Mouse (Mus musculus) embryo, embryonic 10.5 days (tissue): ENCODE measurements around the gene Armh2.

Experiments used
- DNase-seq: peaks from one replicate; pipeline ENCODE4 v3.0.0-alpha.2; 2015; ENCODE audit warnings: low spot score

The Armh2 gene

DNA sequence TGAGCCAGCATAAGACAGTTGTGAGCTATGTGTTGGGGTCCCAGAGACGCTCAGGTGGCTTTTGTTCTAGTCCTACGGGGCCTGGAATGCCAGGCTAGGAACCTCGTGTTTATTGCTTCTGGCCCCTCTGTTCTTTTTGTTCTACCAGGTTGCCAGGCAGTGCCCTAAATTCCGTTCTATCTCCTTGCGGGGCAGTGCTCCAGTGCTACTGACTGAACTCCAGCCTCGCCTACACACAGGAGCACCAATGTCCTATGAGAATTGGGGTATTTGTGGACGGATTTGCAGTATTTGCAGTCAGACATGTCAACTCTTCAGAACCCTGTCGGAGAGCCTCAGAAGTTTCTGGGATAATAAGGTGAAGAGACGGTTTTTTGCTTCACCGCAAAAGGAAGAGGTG lies at the start of gene Armh2:
Armh2 (plus strand) TSS at position 205 of the 400 bp plus-strand sequence.
- DNase-seq: no peak

DNA sequence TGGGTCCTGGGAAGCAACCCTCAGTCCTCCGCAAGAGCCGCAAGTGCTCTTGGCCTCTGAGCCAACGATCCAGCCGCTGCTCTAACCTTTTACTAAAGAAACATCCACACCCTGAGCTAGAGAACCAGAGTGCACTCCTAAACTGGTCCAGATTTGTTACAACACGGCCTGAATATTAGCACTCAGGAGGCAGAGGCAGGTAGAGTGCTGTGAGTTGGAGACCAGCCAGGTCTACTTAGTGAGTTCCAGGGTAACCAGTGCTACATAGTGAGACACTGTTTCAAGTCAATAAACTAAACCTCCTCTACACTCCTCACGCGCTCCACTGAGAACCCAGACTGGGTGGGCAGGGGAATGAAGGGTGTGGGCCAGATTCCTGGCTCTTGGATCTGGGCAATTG lies 47.7 kb upstream of the Armh2 start:
- no peak for DNase-seq

DNA sequence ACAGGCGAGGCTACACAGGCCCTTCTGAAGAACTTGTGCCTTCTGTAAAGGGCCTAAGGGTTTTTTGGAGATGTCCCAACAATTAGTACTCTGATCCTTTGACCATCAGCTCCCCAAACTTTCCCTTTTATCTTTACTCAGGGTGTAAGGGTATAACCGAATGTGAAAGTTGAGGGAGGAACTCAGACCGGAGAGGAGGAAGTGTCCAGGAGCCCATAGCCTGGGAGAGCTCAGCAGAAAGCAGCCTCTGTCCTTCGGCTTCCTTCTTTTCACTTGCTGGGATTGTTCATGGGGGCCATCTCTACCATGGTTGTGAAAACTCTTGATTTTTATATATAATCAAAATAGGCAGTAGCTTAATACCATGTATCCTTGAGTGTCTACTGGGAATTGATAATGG lies 42.3 kb upstream of the Armh2 start:
- no peak for DNase-seq

DNA sequence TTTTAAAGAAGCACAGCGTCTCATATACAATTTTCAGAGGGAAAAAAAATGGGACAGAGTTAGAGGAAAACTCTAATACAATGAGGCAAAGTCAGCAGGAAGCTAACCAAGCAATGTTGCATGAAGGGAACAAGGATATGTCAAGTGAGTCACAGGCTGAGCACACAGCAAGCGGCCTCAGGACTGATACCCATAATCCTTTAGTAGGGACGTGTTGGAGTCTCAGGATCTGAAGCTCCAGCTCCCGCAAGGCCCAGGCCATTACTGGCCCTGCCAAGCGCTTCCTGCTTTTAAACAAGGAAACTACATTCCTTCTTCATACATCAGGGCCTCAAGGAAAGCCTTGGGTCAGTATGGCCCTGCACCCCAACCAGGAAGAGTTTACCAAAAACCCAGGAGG lies 38.9 kb upstream of the Armh2 start:
- no peak for DNase-seq

GRCm38 (mm10) chr13:24709656-24710396 lies 31.2 kb upstream of the Armh2 start:
- no peak for DNase-seq

GRCm38 (mm10) chr13:24710968-24711367 lies 30.1 kb upstream of the Armh2 start:
- DNase-seq: no peak

DNA sequence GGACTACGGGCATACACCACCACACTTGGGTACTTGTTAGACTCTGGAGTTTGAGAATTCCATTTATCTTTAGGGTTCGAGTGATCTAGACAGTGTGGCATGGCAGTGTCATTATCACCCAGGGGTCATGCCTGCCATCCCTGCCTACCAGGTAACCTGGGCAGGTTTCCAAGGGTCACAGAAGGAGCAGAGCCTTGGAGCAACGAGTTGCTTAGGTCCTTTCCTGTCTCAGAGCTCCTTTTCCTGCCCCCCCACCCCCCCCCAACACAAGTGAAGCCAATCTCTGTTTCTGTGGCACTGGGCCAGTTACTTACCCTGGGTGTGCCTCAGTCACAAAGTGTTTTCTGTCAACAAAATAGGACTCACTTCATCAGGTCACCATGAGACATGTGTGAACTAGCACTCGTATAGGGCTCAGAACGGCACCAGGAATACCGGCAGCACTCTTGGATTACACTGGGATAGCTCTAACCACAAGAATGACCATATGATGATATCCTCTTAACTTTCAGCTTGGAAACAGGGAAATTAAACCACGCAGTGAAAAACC lies 28.4 kb upstream of the Armh2 start:
- no peak for DNase-seq

DNA sequence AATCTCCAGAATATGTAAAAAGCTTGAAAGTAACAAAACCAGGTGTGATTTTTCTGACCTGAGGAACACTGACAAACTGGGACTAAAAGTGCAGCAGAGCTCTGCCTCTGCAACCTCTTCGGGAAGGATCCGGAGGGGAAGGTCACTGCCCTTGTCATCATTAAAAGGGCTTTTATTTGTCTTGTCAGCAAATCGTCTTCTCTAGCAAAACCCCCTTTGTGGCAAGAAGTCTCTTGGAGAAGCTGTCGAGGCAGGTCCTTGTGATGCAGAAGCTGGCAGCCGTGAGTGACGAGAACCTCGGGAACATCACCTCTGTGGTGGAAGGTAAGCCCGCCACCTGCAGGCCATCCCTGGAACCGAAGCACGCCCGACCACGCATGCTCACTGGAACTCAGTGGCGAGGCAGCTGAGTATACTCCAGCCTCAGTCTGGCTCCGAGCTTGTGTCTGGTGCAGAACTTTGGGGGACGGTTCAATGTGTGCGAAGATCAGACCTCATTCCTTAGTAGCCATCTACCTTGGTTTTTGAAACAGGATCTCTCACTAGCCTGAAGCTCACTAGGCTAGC lies 27.5 kb upstream of the Armh2 start:
- DNase-seq: peak; percentile 88

GRCm38 (mm10) chr13:24714360-24714885 lies 26.6 kb upstream of the Armh2 start:
- no peak for DNase-seq

GRCm38 (mm10) chr13:24715601-24716000 lies 25.4 kb upstream of the Armh2 start:
- DNase-seq: no peak

DNA sequence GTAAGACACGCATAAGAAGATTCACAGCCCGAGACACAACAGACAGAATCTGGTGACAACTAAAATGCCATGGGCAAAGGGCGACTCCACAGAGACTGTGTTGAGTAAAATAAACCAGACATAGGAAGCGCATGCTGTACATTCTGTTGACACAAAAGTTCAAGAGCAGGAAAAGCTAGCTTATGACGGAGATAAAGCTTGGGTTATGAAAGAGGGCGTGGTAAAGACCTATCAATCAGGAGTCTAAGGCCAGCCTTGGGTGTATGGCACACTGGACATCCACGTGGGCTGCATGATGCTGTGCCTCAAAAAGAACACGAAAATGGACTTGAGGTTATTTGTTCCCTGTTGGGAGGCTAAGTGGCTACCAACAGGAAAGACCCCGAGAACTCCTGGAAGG lies 24.6 kb upstream of the Armh2 start:
- DNase-seq: no peak

- no peak for DNase-seq
Measured at GRCm38 (mm10) chr13:24717677-24718076, 23.4 kb upstream of the Armh2 start.

- no peak for DNase-seq
Measured at GRCm38 (mm10) chr13:24721502-24721901, 19.5 kb upstream of the Armh2 start.

GRCm38 (mm10) chr13:24723699-24724394 lies 17.2 kb upstream of the Armh2 start:
- DNase-seq: no peak

GRCm38 (mm10) chr13:24724395-24724759 lies 16.7 kb upstream of the Armh2 start:
- no peak for DNase-seq

DNA sequence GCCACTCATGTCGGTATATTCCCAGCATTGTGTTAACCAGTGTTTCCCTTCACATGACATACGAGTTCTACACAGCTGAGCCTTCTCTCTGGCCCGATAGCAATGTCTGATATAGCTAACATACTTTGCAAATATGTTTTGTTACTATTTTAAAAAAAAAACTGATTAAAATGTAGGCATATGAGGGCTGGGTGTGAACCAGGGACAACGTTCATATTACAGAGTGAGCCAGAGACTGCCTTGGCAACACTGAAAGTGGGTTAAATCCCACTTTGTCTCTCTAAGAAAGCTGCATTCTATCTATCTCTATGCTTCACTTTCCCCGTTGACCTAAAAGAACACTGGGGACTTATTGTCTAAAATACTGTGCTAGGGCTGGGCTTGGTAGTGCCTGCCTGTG lies 11.9 kb upstream of the Armh2 start:
- DNase-seq: no peak

DNA sequence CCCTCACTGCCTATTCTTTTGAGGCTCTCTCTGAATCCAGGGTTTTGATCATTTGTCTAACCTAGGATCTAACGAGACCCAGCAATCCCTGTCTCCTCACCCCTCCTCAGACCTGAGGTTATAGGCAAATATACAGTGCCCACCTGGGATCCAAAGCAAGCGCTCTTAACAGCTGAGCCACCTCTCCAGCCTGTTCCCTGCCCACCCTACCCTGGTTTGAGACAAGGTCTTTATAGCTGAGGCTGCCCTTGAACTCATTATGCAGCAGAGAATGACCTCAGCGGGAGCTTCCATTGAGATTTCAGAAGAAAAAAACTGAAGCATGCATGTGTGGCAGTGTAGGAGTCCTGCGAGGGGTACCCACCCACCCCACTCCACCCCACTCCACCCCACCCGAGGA lies 6.5 kb upstream of the Armh2 start:
- no peak for DNase-seq

- DNase-seq: no peak
Measured at GRCm38 (mm10) chr13:24735608-24736131, 5.4 kb upstream of the Armh2 start.

GRCm38 (mm10) chr13:24747823-24748222 lies 6.8 kb downstream of the Armh2 start:
- no peak for DNase-seq

DNA sequence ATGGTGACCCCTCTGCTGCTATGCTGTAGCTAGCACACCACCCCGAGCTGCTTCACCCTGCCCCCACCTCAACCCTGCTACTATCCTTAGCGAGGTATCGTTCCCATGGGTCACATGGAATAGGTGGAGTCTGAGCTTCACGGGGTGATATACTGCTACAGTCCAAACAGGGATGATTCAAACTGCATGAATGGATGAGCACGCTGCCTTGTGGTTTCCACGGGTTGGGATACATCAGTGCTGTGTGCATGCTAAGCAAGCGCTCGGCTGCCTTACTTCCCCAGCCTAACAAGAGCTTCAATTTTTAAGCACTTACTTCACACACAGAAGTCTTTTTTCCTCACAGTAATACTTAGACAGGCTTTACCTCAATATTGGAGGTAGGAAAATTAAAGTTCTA lies 9.8 kb downstream of the Armh2 start:
- no peak for DNase-seq

DNA sequence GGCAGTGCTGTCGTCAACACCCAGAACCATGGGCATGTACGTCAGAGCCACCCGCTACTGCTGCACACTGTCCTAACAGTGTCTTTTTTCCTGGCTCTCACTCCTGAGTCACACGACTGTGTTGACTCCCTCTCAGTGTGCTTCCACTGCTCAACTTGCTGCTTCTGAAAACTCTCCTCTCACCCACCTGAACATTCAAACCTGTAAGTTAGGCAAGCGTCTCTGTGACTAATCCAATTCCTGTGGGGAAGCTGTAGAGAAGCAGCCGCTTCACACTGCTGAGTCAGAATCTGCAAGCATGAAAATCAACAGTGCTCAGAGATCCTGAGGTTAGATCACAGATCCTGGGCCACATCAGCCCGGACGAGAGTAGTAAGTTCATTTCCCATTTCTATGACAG lies 10.4 kb downstream of the Armh2 start:
- no peak for DNase-seq

DNA sequence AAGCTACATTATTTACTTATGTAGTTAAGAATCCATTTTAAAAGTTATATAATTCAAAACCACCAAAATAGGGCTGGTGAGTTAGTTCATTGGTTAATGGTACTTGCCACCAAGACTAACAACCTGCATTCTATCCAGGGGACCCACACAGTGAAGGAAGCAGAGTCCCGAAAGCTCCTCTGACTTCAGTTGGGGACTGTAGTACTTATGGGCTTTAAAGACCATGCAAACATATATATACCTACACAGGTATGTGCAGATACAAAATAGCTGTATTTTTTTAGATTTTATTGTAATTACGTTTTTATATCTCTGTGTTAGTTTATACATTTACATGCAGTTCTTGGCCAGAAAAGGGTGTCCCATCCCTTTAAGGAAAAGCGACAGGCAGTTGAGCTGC lies 15.7 kb downstream of the Armh2 start:
- no peak for DNase-seq
